Comparison of ENCODE assay signal across 26 mouse cellular contexts in genomic region chr14:116933825-116934224, GRCm38 (mm10). TPM values are rescaled to one million over a fixed set of nuclear protein-coding genes. Genes with fewer than 3 reads are reported as not detected.
"Had no signal": no experiment of that assay in that cellular context is flagged by ENCODE, and none has a peak within 500 bp of the region (broad histone marks: within the 10 kb centered on the region; RNA-seq: fewer than 3 reads in every experiment).

No protein-coding gene starts in this region.

- ATAC-seq: liver, embryonic 12.5 days; midbrain, embryonic 13.5 days; midbrain, embryonic 16.5 days had no signal

- H3K27me3 ChIP-seq: kidney, embryonic 15.5 days; limb, embryonic 13.5 days; liver, embryonic 12.5 days; lung, embryonic 15.5 days; midbrain, embryonic 13.5 days; neural tube, embryonic 13.5 days had no signal

- H3K9me3 ChIP-seq: kidney, embryonic 15.5 days; limb, embryonic 13.5 days; liver, embryonic 12.5 days; liver, embryonic 15.5 days; lung, embryonic 15.5 days; midbrain, embryonic 10.5 days; midbrain, embryonic 13.5 days; neural tube, embryonic 13.5 days had no signal

- H3K4me3 ChIP-seq: kidney, embryonic 15.5 days; limb, embryonic 13.5 days; liver, embryonic 12.5 days; liver, embryonic 15.5 days; lung, embryonic 15.5 days; megakaryocyte, embryonic 14.5 days; midbrain, embryonic 10.5 days; midbrain, embryonic 13.5 days; myocyte; neural tube, embryonic 13.5 days had no signal

- H3K27ac ChIP-seq: kidney, embryonic 15.5 days; limb, embryonic 13.5 days; liver, embryonic 12.5 days; liver, embryonic 15.5 days; lung, embryonic 15.5 days; midbrain, embryonic 10.5 days; midbrain, embryonic 13.5 days; neural tube, embryonic 13.5 days; stomach, postnatal 0 days had no signal

- H3K36me3 ChIP-seq: limb, embryonic 13.5 days; liver, embryonic 12.5 days; liver, embryonic 15.5 days; lung, embryonic 15.5 days; midbrain, embryonic 13.5 days; neural tube, embryonic 13.5 days had no signal

- H3K4me2 ChIP-seq: kidney, embryonic 15.5 days; limb, embryonic 13.5 days; liver, embryonic 12.5 days; liver, embryonic 15.5 days; lung, embryonic 15.5 days; midbrain, embryonic 13.5 days; neural tube, embryonic 13.5 days had no signal

- H3K4me1 ChIP-seq: liver, embryonic 12.5 days; liver, embryonic 15.5 days; megakaryocyte, embryonic 14.5 days had no signal

- H3K9ac ChIP-seq: kidney, embryonic 15.5 days; limb, embryonic 13.5 days; liver, embryonic 12.5 days; liver, embryonic 15.5 days; lung, embryonic 15.5 days; midbrain, embryonic 13.5 days; neural tube, embryonic 13.5 days had no signal

- DNase-seq: kidney, adult 2 months; kidney, postnatal 10 days; kidney, postnatal 36 days; layer of hippocampus, postnatal 36 days; left cerebral cortex, postnatal 4 days; liver; lung, adult 18-20 months; lung, postnatal 10 days; lung, postnatal 36 days; right cerebral cortex, postnatal 25 days; thymus, adult 2 months; thymus, postnatal 14 days; thymus, postnatal 4 days had no signal

RNA-seq across cellular contexts. Expression of gene Gpc6, which starts 8.7 kb away (rescaled TPM):
- total RNA-seq: monocyte, adult 5-6 weeks had no signal
